Mouse (Mus musculus) liver, embryonic 11.5 days (tissue): Measurements from ENCODE around the gene Gm28539. TPM values are rescaled to one million over a fixed set of nuclear protein-coding genes. Genes with fewer than 3 reads are reported as not detected.
"Not testable (repeated sequence)": the region's sequence is repeated elsewhere in the genome, so short reads cannot be mapped to it uniquely, and the experiment has no call there.

Experiments used
- ATAC-seq: fragments of 200-750 bp; cut with Nextera tagmentation; replicated peaks from 2 replicates; pipeline ENCODE4 v1.8.0; 2017; ENCODE audit warnings: moderate number of reproducible peaks, mild to moderate bottlenecking, moderate TSS enrichment, moderate library complexity; ENCODE audit not compliant: low FRiP score
- DNase-seq: peaks from one replicate; pipeline ENCODE4 v3.0.0-alpha.2; 2017; ENCODE audit warnings: low spot score
- H3K27ac ChIP-seq: fragments of 300-500 bp; sonication (generic); 2 replicates; pipeline ENCODE4 v1.5.1; 2014; ENCODE audit warnings: mild to moderate bottlenecking, low read depth, low read length, control low read depth
- H3K27me3 ChIP-seq: fragments of 300-500 bp; sonication (generic); replicated peaks from 2 replicates; pipeline ENCODE4 v1.6.1; 2014; ENCODE audit warnings: low read length, mixed read lengths; ENCODE audit not compliant: control insufficient read depth, insufficient read depth
- H3K36me3 ChIP-seq: fragments of 300-500 bp; sonication (generic); 2 replicates; pipeline ENCODE4 v1.6.1; 2014; ENCODE audit warnings: mild to moderate bottlenecking, low read length, moderate library complexity, mixed read lengths; ENCODE audit not compliant: control insufficient read depth, insufficient read depth
- H3K4me1 ChIP-seq: fragments of 300-500 bp; sonication (generic); replicated peaks from 2 replicates; pipeline ENCODE4 v1.6.1; 2014; ENCODE audit warnings: low read length, mixed read lengths; ENCODE audit not compliant: control insufficient read depth, insufficient read depth
- H3K4me2 ChIP-seq: fragments of 300-500 bp; sonication (generic); 2 replicates; pipeline ENCODE4 v1.6.1; 2014; ENCODE audit warnings: mild to moderate bottlenecking, control low read depth, moderate library complexity
- H3K4me3 ChIP-seq: fragments of 300-500 bp; sonication (generic); 2 replicates; pipeline ENCODE4 v1.5.1; 2014; ENCODE audit warnings: low read depth, low read length, control low read depth
- H3K9ac ChIP-seq: fragments of 300-500 bp; sonication (generic); 2 replicates; pipeline ENCODE4 v1.6.1; 2014; ENCODE audit warnings: low read depth, low read length, control low read depth
- H3K9me3 ChIP-seq: fragments of 300-500 bp; sonication (generic); 2 replicates; pipeline ENCODE4 v1.6.1; 2016; ENCODE audit warnings: low read length, inconsistent platforms, mixed read lengths; ENCODE audit not compliant: control insufficient read depth
- whole genome bisulfite sequencing: fragments of 180-500 bp; shearing (Covaris S2); extraction: QIAGEN DNeasy Blood & Tissue Kit; methylation state at CpG from one replicate; pipeline ENCODE4 v1.1.7; 2014; 5-methylcytosine and 5-hydroxymethylcytosine counted together
- polyA plus RNA-seq: library from polyadenylated mRNA; unstranded; fragments of >200 nt; fragmentation: Nextera tagmentation; extraction: Ambion mirVana; gene quantifications from 2 replicates; pipeline ENCODE4 v1.2.1, GENCODE M21; 2014

The Gm28539 gene
- polyA plus RNA-seq, 1 experiment from 2014 or later = 0.11 TPM

DNA sequence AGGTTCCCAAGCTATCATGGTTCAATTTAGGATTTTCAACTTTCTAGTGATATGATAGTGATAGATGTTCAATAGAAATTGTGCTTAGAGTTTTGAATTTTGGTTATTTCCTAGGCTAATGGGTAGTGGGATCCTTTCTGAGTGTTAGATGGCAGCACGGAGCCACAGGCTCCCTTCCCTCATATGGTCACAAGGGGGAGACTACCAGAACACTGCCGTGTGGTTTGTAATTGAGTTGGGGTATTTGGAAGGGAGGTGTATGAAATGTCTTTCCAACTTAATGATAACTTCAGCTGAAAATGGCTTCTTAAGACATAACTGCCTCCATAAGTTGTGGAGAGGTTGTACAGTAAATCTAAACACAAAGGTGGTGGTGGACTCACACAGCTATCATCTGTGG lies 2.9 kb upstream of the Gm28539 start:
- WGBS = 73% methylated on average over 2 of the region's 2 CpGs

DNA sequence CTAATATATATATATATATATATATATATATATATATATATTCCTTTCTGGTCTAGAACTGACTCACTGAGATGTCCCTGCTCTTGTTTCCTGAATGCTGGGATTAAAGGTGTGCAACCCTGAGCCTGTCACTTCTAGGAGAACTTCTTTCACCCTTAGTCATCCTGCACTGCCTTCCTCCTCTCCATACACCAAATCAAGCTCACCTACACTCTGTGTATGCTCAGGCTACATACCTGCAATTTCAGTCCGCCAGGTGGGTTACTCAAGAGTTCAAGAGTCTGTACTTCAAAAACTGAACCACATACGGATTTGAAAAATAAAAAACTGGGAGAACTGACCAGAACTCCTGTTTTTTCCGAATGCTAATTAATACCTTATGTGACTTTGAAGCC lies 314 bp upstream of the Gm28539 start:
- 23% methylated on average over 3 of the region's 3 CpGs for WGBS
- Histone ChIP-seq H3K27me3 (no peaks in the 10 kb centered on the region), H3K9me3 (no peaks in the 10 kb centered on the region), H3K4me1 (no peaks in the 10 kb centered on the region), H3K4me2 (peak overlapping the region; percentile 85), H3K36me3 (peaks cover 20% of the 10 kb centered on the region), H3K27ac (no peak overlapping the region), H3K9ac (peak overlapping the region; percentile 98; the same call in 1 of the 2 replicates), H3K4me3 (peak overlapping the region; percentile 89)
- ATAC-seq = peak; percentile 32; the same call in 1 of the 2 replicates
- no peak for DNase-seq

More for the DNA sequence above, 2.9 kb upstream of the Gm28539 start:
- H3K9ac ChIP-seq = no peak overlapping the region
- no peaks in the 10 kb centered on the region for H3K4me1 ChIP-seq
- ATAC-seq (no peak), DNase-seq (no peak)
- H3K27ac ChIP-seq = no peak overlapping the region
- H3K4me2 ChIP-seq = no peak overlapping the region
- no peaks in the 10 kb centered on the region for H3K27me3 ChIP-seq
- peaks cover 19% of the 10 kb centered on the region for H3K36me3 ChIP-seq
- no peaks in the 10 kb centered on the region for H3K9me3 ChIP-seq
- H3K4me3 ChIP-seq = no peak overlapping the region

DNA sequence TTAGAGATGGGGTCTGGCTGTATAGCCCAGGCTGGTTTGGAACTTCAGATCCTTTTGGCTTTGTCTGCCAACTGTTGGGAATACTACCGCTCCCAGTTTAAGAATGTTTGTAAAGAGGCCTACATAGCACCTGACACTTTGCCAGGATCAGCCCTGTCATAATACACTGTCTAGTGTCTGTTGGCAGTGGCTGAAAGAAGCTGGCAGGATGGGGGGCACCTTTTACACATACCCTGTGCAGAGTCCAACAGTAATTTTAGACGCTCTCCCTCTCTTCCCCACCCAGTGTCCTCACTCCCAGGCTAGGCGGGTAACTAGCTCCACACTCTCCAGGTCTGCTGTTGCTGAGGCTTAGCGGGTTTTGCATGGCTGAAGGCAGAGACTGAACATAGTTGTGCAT lies 2.0 kb downstream of the Gm28539 start:
- Histone ChIP-seq H3K4me2 (no peak overlapping the region), H3K4me3 (no peak overlapping the region), H3K27me3 (no peaks in the 10 kb centered on the region), H3K9me3 (no peaks in the 10 kb centered on the region), H3K27ac (no peak overlapping the region), H3K9ac (no peak overlapping the region), H3K4me1 (no peaks in the 10 kb centered on the region), H3K36me3 (peaks cover 14% of the 10 kb centered on the region; the same call in 1 of the 2 replicates)
- ATAC-seq = no peak
- 91% methylated on average over 4 of the region's 4 CpGs for WGBS
- DNase-seq = no peak

DNA sequence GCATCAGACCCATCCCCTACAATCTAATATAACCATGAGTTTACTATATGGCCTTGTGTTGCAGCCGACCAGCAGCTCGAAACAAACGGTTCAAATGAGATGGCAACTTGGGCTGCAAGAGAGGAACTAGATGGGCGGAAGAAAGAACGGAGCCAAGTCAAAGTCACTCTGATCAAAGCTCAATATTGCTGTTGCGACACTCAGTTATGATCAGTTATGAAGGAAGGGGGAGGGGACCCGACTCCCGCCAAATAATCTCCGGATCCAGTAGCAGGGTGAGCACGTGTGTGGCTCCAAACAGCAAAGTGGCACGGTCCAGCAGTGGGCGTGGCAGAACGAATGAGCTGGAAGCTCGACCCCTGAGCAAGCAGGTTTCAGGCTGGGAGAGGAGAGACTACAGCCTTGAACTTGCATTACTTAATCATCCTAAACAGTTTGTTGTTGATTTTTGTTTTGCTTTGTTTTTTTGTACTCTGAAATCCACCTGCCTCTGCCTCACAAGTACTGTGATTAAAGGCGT lies 10.0 kb downstream of the Gm28539 start:
- Histone ChIP-seq H3K4me3 (no peak overlapping the region), H3K4me1 (no peaks in the 10 kb centered on the region), H3K9me3 (no peaks in the 10 kb centered on the region), H3K36me3 (no peaks in the 10 kb centered on the region), H3K4me2 (no peak overlapping the region), H3K27me3 (no peaks in the 10 kb centered on the region), H3K27ac (no peak overlapping the region), H3K9ac (no peak overlapping the region)
- no peak for DNase-seq
- no peak for ATAC-seq
- whole genome bisulfite sequencing = 84% methylated on average over 15 of the region's 15 CpGs

DNA sequence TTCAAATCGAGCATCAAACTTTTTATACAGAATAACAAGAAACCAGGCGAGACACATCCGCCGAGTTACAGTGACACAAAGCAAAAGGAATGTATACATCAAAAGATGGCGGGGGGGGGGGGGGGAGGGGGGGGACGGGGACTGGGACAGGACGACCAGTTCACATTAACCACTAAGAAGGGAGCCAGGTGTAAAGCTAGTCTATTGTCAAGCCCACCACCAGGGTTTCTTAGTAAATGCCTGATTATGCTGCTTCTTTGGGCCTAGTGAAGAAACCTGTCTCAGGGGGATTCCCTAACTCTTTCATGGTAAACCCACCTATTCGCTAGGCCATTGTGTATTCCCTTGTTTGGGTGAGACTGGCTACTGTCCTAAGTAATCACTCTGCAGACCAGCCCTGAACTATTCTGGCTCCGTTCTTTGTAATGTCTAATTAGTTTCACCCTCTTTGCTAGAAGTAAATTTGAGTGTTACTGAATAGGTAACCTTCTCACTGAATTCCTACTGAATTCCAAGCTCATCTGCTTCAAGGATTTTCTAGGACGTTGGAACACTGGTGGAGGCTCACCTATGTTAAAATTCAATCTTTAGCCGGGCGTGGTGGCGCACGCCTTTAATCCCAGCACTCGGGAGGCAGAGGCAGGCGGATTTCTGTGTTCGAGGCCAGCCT lies 13.3 kb downstream of the Gm28539 start:
- H3K9me3 ChIP-seq = not testable (repeated sequence)

DNA sequence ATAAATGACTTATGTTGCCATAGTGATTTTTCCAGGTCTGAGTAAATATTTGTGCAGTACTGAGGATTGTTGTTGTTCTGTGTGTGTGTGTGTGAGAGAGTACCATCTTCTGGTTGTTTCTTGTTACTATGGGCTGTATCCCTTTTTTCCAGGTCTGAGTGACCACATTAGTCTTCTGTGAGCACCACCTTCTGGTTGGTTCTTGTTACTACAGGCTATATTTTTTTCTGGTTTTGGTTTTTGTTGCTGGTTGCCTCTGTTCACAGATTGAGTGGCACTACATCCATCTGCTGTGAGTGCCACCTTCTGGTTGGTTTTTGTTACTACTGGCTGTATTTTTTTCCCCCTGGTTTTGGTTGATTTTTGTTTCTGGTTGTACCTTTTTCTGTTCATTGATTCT lies 22.2 kb downstream of the Gm28539 start:
- DNase-seq (no peak), ATAC-seq (no peak)
- Histone ChIP-seq H3K9ac (no peak overlapping the region), H3K36me3 (no peaks in the 10 kb centered on the region), H3K4me1 (no peaks in the 10 kb centered on the region), H3K27ac (no peak overlapping the region), H3K4me2 (no peak overlapping the region), H3K9me3 (peaks cover 6% of the 10 kb centered on the region; the same call in 1 of the 2 replicates), H3K27me3 (no peaks in the 10 kb centered on the region), H3K4me3 (no peak overlapping the region)

More for the DNA sequence above, 13.3 kb downstream of the Gm28539 start:
- not testable (repeated sequence) for H3K4me2 ChIP-seq, H3K4me1 ChIP-seq, H3K27me3 ChIP-seq, H3K9ac ChIP-seq, H3K4me3 ChIP-seq, H3K27ac ChIP-seq, H3K36me3 ChIP-seq, DNase-seq, ATAC-seq
- 87% methylated on average over 16 of the region's 17 CpGs for WGBS

DNA sequence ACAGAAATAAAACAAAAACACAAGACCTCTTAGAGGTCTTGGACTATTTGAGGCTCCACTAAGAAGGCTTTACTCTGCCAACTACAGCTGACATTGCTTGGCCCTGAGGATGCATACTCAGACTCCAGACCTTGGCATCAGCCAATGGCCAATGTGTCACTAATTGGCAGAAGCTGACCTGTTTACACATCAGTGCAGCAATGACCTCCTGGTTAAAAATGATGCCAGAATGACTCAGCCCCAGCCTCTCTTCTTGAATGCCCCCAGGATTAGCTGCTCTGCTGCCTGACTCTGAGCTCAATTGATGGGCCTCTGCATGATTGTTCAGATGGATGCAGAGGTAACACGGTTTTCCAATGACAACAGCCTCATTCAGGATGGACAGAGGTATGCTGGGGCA lies 23.8 kb downstream of the Gm28539 start:
- H3K4me1 ChIP-seq = no peaks in the 10 kb centered on the region
- H3K27ac ChIP-seq = no peak overlapping the region
- no peak overlapping the region for H3K4me3 ChIP-seq
- DNase-seq (no peak), ATAC-seq (no peak)
- peaks cover 6% of the 10 kb centered on the region; the same call in 1 of the 2 replicates for H3K9me3 ChIP-seq
- 55% methylated on average over 1 of the region's 1 CpGs for WGBS
- no peaks in the 10 kb centered on the region for H3K27me3 ChIP-seq
- no peak overlapping the region for H3K9ac ChIP-seq
- H3K4me2 ChIP-seq = no peak overlapping the region
- no peaks in the 10 kb centered on the region for H3K36me3 ChIP-seq

DNA sequence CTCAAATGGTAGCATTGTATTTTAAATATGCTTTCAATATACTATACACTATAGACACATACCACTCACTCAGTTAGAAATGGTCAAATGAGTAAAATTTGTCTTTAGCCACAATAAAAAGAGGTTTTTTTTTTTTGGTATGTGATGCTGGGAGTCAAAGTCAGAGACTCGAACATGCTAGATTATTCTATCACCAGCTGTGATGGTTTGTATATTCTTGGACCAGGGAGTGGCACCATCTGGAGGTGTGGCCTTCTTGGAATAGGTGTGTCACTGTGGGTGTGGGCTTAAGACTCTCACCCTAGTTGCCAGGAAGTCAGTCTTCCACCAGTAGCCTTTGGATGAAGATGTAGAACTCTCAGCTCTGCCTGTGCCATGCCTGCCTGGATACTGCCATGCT lies 34.1 kb downstream of the Gm28539 start:
- not testable (repeated sequence) for H3K27me3 ChIP-seq, H3K27ac ChIP-seq, H3K4me1 ChIP-seq, DNase-seq, H3K4me2 ChIP-seq, H3K9me3 ChIP-seq, ATAC-seq, H3K9ac ChIP-seq, H3K4me3 ChIP-seq
- WGBS = 77% methylated on average over 1 of the region's 1 CpGs
- peaks cover 26% of the 10 kb centered on the region for H3K36me3 ChIP-seq

DNA sequence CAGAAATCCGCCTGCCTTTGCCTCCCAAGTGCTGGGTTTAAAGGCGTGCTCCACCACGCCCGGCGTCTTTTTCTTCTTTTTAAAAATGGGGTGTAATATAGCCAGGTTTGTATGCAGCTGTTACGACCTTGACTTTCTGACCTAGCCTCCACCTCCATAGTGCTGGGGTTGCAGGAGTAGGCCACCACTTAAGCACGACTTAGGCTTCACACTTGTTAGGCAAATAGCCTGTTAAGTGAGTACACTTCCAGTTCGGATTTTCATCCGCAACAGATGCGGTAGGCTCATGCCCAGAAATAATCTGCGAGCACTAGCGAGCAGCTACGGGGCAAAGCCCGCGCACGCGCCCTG lies 39.7 kb downstream of the Gm28539 start:
- H3K4me3 ChIP-seq = peak overlapping the region; percentile 89
- ATAC-seq (peak; percentile 27), DNase-seq (no peak)
- 2% methylated on average over 17 of the region's 17 CpGs for WGBS
- H3K27me3 ChIP-seq = no peaks in the 10 kb centered on the region
- peaks cover 26% of the 10 kb centered on the region for H3K36me3 ChIP-seq
- no peaks in the 10 kb centered on the region for H3K9me3 ChIP-seq
- H3K4me2 ChIP-seq = peak overlapping the region; percentile 84
- H3K9ac ChIP-seq = peak overlapping the region; percentile 93
- peak overlapping the region; percentile 96 for H3K27ac ChIP-seq
- peaks cover 9% of the 10 kb centered on the region for H3K4me1 ChIP-seq
